Mouse (Mus musculus): ENCODE measurements at regions not wholly inside any gene's neighbourhood (a gene's known extent, or its start where the extent isn't known, plus 50 kb on each side); places are given as distances from the start of the nearest gene placed in this dataset.

- TF ChIP-seq POLR2A (IDR thresholded peaks at IDR 0.05; ENCODE audit: borderline replicate concordance, low read depth, low read length): no peak
- no peak for TF ChIP-seq CTCF (IDR thresholded peaks at IDR 0.05; ENCODE audit: low read depth, low read length)
- Histone ChIP-seq H3K27ac (ENCODE audit: insufficient read depth, low read depth, low read length) (no peak overlapping the region), H3K4me3 (ENCODE audit: insufficient read depth, low read length) (no peak overlapping the region)
Measured at GRCm38 (mm10) chr10:21792431-21792830, 89.6 kb upstream of the Sgk1 start.

GRCm38 (mm10) chr10:21793641-21794040 lies 88.3 kb upstream of the Sgk1 start:
- TF ChIP-seq CTCF (IDR thresholded peaks at IDR 0.05; ENCODE audit: low read depth, low read length) (no peak), POLR2A (IDR thresholded peaks at IDR 0.05; ENCODE audit: borderline replicate concordance, low read depth, low read length) (no peak)
- no peak overlapping the region for H3K27ac ChIP-seq (ENCODE audit: insufficient read depth, low read depth, low read length)
- H3K4me3 ChIP-seq (ENCODE audit: insufficient read depth, low read length): no peak overlapping the region
- peaks cover 16% of the 10 kb centered on the region for H3K4me1 ChIP-seq (ENCODE audit: control insufficient read depth, insufficient read depth, low read length)

More at GRCm38 (mm10) chr10:21792431-21792830, 89.6 kb upstream of the Sgk1 start:
- H3K4me1 ChIP-seq (ENCODE audit: control insufficient read depth, insufficient read depth, low read length): peaks cover 9% of the 10 kb centered on the region

DNA sequence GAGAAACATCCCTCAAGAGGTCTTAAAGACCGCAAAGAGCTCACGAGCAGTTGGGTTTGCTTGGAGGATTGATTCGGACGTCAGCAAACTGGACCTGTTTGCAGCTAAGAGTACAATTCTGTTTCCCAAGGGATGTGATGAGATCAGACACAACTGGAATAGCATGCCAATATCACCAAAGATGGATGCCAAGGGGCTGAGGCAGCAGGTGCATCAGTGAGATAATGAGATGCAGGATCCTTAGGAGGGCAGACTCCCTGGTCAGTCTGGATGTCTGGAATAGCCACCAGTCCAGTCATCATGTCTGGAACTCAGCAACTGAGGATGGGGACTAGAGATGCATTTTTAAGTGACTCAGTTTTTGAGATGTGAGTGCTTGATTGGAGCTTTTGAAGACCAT lies 85.6 kb upstream of the Sgk1 start:
- no peak overlapping the region for H3K27ac ChIP-seq (ENCODE audit: insufficient read depth, low read depth, low read length)
- H3K4me1 ChIP-seq (ENCODE audit: control insufficient read depth, insufficient read depth, low read length): peaks cover 12% of the 10 kb centered on the region; the same call in 1 of the 2 replicates
- no peak for TF ChIP-seq CTCF (IDR thresholded peaks at IDR 0.05; ENCODE audit: low read depth, low read length)
- TF ChIP-seq POLR2A (IDR thresholded peaks at IDR 0.05; ENCODE audit: borderline replicate concordance, low read depth, low read length): no peak
- no peak overlapping the region for H3K4me3 ChIP-seq (ENCODE audit: insufficient read depth, low read length)

GRCm38 (mm10) chr10:21798103-21798502 lies 83.9 kb upstream of the Sgk1 start:
- H3K4me1 ChIP-seq (ENCODE audit: control insufficient read depth, insufficient read depth, low read length): peaks cover 11% of the 10 kb centered on the region; the same call in 1 of the 2 replicates

GRCm38 (mm10) chr10:21801556-21801955 lies 80.4 kb upstream of the Sgk1 start:
- Histone ChIP-seq H3K27ac (ENCODE audit: insufficient read depth, low read depth, low read length) (no peak overlapping the region), H3K4me1 (ENCODE audit: control insufficient read depth, insufficient read depth, low read length) (peaks cover 11% of the 10 kb centered on the region; the same call in 1 of the 2 replicates), H3K4me3 (ENCODE audit: insufficient read depth, low read length) (no peak overlapping the region)
- no peak for TF ChIP-seq CTCF (IDR thresholded peaks at IDR 0.05; ENCODE audit: low read depth, low read length)
- no peak for TF ChIP-seq POLR2A (IDR thresholded peaks at IDR 0.05; ENCODE audit: borderline replicate concordance, low read depth, low read length)

More at GRCm38 (mm10) chr10:21798103-21798502, 83.9 kb upstream of the Sgk1 start:
- TF ChIP-seq CTCF (IDR thresholded peaks at IDR 0.05; ENCODE audit: low read depth, low read length) (no peak), POLR2A (IDR thresholded peaks at IDR 0.05; ENCODE audit: borderline replicate concordance, low read depth, low read length) (no peak)
- H3K4me3 ChIP-seq (ENCODE audit: insufficient read depth, low read length): no peak overlapping the region
- H3K27ac ChIP-seq (ENCODE audit: insufficient read depth, low read depth, low read length): no peak overlapping the region

- peaks cover 6% of the 10 kb centered on the region; the same call in 1 of the 2 replicates for H3K4me1 ChIP-seq (ENCODE audit: control insufficient read depth, insufficient read depth, low read length)
- TF ChIP-seq POLR2A (IDR thresholded peaks at IDR 0.05; ENCODE audit: borderline replicate concordance, low read depth, low read length) (no peak), CTCF (IDR thresholded peaks at IDR 0.05; ENCODE audit: low read depth, low read length) (no peak)
- H3K4me3 ChIP-seq (ENCODE audit: insufficient read depth, low read length): no peak overlapping the region
- no peak overlapping the region for H3K27ac ChIP-seq (ENCODE audit: insufficient read depth, low read depth, low read length)
Measured at GRCm38 (mm10) chr10:21803184-21803583, 78.8 kb upstream of the Sgk1 start.

DNA sequence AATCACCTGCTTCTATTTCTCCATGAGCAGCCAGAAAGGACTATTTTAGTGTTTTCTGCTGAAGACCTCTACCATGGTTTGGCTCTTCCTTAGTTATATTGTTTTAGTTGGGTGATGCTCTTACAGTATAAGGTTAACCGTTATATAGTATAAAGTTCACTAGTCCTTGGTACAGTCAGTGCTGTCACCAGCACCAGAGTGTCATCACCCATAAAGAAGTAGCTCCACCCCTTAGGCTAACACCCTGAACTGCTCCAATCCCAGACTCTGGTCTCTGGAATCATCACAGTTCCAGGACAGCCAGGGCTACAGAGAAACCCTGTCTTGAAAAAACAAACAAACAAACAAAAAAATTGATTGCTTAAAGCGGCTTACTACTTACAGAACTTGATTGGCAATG lies 77.2 kb upstream of the Sgk1 start:
- H3K4me1 ChIP-seq (ENCODE audit: control insufficient read depth, insufficient read depth, low read length): peaks cover 12% of the 10 kb centered on the region
- TF ChIP-seq POLR2A (IDR thresholded peaks at IDR 0.05; ENCODE audit: borderline replicate concordance, low read depth, low read length) (no peak), CTCF (IDR thresholded peaks at IDR 0.05; ENCODE audit: low read depth, low read length) (no peak)
- no peak overlapping the region for H3K27ac ChIP-seq (ENCODE audit: insufficient read depth, low read depth, low read length)
- no peak overlapping the region for H3K4me3 ChIP-seq (ENCODE audit: insufficient read depth, low read length)

DNA sequence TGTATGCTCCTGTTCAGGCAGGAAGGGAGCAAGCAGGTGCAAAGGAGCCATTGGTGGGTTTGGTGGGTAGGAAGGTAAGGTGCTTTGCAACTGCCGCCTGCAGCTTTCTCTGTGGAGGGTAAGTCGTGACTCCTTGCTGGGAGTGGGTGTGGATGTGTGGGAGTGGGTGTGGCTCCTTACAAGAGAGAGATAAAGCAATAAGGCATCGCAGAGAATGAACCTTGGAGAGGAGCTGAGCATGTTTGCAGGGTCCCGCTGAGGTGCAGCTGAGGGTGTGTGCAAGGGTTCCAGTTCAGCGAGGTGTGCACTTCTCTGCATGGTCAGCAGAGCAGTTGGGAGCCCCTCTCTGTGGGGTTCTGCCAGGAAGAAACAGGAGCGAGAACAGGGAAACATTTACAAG lies 76.4 kb upstream of the Sgk1 start:
- H3K27ac ChIP-seq (ENCODE audit: insufficient read depth, low read depth, low read length): no peak overlapping the region
- no peak for TF ChIP-seq POLR2A (IDR thresholded peaks at IDR 0.05; ENCODE audit: borderline replicate concordance, low read depth, low read length)
- no peak for TF ChIP-seq CTCF (IDR thresholded peaks at IDR 0.05; ENCODE audit: low read depth, low read length)
- no peak overlapping the region for H3K4me3 ChIP-seq (ENCODE audit: insufficient read depth, low read length)
- H3K4me1 ChIP-seq (ENCODE audit: control insufficient read depth, insufficient read depth, low read length): peaks cover 16% of the 10 kb centered on the region

GRCm38 (mm10) chr10:21806716-21807115 lies 75.3 kb upstream of the Sgk1 start:
- Histone ChIP-seq H3K27ac (ENCODE audit: insufficient read depth, low read depth, low read length) (no peak overlapping the region), H3K4me1 (ENCODE audit: control insufficient read depth, insufficient read depth, low read length) (peaks cover 15% of the 10 kb centered on the region), H3K4me3 (ENCODE audit: insufficient read depth, low read length) (no peak overlapping the region)
- TF ChIP-seq POLR2A (IDR thresholded peaks at IDR 0.05; ENCODE audit: borderline replicate concordance, low read depth, low read length): no peak
- TF ChIP-seq CTCF (IDR thresholded peaks at IDR 0.05; ENCODE audit: low read depth, low read length): no peak

DNA sequence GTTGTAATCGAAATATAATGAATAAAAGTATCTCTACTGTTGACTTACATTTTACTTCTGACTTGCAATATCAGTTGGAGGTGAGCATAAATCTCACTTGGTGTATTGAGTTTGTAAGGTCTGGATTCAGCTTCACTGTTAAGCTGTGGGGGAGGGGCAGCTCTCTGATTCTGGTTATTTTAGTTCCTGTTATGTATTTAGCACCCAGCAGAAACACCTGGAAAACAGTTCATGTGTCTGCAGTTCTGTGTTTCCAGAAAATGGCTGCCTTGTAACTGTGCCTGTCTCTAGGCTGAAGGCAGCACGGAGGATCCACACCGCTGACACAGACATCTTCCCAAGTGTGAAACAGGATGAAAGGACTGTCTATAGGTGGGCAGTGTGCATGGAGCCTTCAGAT lies 62.3 kb upstream of the Sgk1 start:
- no peak for TF ChIP-seq POLR2A (IDR thresholded peaks at IDR 0.05; ENCODE audit: borderline replicate concordance, low read depth, low read length)
- H3K4me3 ChIP-seq (ENCODE audit: insufficient read depth, low read length): no peak overlapping the region
- H3K27ac ChIP-seq (ENCODE audit: insufficient read depth, low read depth, low read length): no peak overlapping the region
- no peaks in the 10 kb centered on the region; the same call in 1 of the 2 replicates for H3K4me1 ChIP-seq (ENCODE audit: control insufficient read depth, insufficient read depth, low read length)

- H3K4me3 ChIP-seq (ENCODE audit: insufficient read depth, low read length): no peak overlapping the region
- H3K4me1 ChIP-seq (ENCODE audit: control insufficient read depth, insufficient read depth, low read length): peaks cover 2% of the 10 kb centered on the region
- H3K27ac ChIP-seq (ENCODE audit: insufficient read depth, low read depth, low read length): no peak overlapping the region
- TF ChIP-seq POLR2A (IDR thresholded peaks at IDR 0.05; ENCODE audit: borderline replicate concordance, low read depth, low read length): no peak
Measured at GRCm38 (mm10) chr10:21821421-21821820, 60.6 kb upstream of the Sgk1 start.
